Mouse (Mus musculus) heart, postnatal 10 days (tissue): ENCODE data around the gene Hipk4. TPM values are rescaled to one million over a fixed set of nuclear protein-coding genes. Genes with fewer than 3 reads are reported as not detected.
A peak's percentile ranks its signal among the peaks of the same experiment; 100 is the strongest.

Source experiments
- DNase-seq, 2 experiments: peaks; one replicate each; pipeline ENCODE4 v3.0.0; 2021
- intact Hi-C: fragments of 180-260 bp; cut with DNase I; formaldehyde crosslinking; loops from one replicate; pipeline ENCODE4 v1.15.1; 2025
- total RNA-seq, 2 experiments: library from RNA; stranded (reverse); gene quantifications; 2 replicates each; pipeline ENCODE4 v1.2.3; 2021

Hipk4 gene
- total RNA-seq, 2 experiments from 2014 or later, result 0.31 to 0.55 TPM

GRCm38 (mm10) chr7:27536618-27537017, 13.6 kb downstream of the Hipk4 start:
- DNase-seq, result no peak
- intact Hi-C loops, result no loop called here

GRCm38 (mm10) chr7:27537998-27538397, 14.9 kb downstream of the Hipk4 start:
- no peak for DNase-seq
- intact Hi-C loops, result no loop called here

DNA sequence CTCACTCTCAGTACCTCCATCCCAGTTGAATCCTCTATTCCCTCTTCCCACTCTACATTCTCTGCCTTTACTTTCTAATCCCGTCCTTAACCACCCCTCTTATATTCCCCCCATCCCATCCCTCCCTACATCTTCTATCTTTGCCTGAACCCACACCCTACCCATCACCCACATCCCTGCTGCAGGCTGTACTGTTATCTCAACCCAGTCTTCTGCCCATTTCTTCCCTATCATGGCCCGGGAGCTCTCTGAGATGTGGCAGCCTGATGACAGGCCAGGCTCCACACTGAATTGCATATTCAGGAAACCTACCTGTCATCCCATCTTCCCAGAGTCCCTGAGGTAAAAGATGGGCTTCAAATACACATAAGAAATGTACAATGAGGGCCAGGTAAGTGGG, 15.7 kb downstream of the Hipk4 start:
- intact Hi-C loops, result no loop called here

GRCm38 (mm10) chr7:27540521-27540920, 17.5 kb downstream of the Hipk4 start:
- DNase-seq, result no peak
- intact Hi-C loops, result no loop called here

More for the DNA sequence above, 15.7 kb downstream of the Hipk4 start:
- DNase-seq, result no peak

GRCm38 (mm10) chr7:27540935-27541334, 17.9 kb downstream of the Hipk4 start:
- no peak for DNase-seq

DNA sequence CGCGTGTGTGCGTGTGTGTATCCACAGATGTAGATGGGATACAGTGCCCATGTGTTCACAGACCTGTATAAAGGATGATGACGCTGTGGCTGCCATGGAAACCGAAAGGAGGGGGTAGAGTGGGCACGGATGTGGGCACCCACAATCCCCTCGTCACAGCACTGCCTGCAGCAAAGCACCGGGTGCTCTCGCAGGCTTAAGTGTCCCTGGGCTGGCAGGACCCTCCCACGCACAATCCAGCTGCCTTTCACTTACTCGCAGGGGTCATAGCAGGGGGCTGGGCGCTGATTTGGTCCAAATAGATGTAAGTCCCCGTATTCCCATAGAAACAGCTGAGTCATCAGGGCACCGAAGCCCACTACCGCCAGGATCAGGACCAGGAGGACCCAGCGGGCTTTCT, 18.4 kb downstream of the Hipk4 start:
- DNase-seq, result no peak
- intact Hi-C loops, result no loop called here

More at GRCm38 (mm10) chr7:27540935-27541334, 17.9 kb downstream of the Hipk4 start:
- intact Hi-C loops, result no loop called here

DNA sequence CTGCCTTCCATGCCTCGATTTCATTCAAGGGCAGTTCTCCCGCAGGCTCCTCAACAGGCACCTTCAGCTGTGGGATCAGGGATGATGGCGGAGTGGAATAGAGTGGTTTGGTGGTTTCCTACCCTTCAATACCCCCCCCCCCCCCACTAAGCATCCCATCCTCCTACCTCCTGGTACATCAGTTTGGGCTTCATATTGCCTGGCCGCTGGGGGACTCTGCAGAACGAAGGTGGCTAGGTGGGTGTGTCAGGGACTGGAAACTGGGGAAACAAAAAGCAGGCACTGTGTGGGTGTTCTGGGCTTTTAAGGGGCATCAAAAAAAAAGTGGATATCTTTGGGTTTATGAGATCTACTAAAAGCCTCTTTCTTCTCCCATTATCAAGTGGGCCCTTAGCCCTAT, 18.9 kb downstream of the Hipk4 start:
- no peak for DNase-seq
- intact Hi-C loops, result no loop called here

DNA sequence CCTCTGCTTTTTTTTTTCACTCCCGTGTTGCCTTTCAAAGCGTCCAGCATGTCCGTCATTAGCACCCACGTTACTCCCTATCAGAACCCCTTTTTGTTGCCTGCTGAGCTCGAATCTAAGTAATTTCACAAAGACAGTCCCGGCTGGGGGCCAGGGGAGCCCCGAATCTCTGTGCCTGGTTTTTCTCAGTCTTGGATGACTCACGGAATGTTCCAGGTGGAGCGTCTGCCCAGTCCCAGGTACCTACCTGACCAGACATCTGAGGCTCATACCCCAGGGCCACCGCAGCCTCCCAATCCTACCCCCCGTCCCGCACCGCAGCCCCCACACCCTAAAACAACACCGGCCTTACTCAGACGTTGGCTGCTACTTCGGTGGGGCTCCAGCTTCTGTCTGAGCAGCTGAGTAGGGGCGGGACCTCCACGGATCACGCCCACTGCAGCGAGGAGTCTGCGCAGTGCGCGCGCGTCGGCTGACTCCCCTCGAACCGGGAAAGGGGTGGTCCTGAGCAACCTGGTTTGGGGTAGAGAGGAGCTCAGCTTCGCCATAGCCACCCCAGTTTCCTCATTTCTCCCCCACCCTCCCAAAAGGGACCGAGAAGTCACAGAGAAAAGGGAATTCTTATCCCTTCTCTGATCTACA, 19.4 kb downstream of the Hipk4 start:
- peak; percentile 86 to 89 for DNase-seq
- intact Hi-C loops, result no loop called here

DNA sequence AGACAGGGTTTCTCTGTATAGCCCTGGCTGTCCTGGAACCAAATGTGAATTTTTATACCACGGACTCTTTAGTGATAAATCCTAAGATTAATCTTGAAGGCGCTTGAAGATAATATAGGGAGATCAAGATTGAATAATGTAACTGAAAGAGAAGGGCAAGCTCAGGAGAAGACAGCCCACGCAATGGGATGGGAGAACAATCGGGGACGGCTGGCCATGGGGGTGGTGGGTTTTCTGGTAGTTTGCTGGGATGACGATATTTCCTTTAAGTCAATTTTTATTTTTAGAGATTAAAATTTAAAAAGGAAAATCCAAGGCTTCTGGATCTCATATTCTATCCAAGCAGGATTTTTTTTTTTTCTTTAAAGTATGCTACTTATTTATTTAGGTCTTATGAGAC, 20.0 kb downstream of the Hipk4 start:
- no peak for DNase-seq
- intact Hi-C loops, result no loop called here

GRCm38 (mm10) chr7:27543851-27544250, 20.8 kb downstream of the Hipk4 start:
- intact Hi-C loops, result no loop called here
- no peak for DNase-seq

DNA sequence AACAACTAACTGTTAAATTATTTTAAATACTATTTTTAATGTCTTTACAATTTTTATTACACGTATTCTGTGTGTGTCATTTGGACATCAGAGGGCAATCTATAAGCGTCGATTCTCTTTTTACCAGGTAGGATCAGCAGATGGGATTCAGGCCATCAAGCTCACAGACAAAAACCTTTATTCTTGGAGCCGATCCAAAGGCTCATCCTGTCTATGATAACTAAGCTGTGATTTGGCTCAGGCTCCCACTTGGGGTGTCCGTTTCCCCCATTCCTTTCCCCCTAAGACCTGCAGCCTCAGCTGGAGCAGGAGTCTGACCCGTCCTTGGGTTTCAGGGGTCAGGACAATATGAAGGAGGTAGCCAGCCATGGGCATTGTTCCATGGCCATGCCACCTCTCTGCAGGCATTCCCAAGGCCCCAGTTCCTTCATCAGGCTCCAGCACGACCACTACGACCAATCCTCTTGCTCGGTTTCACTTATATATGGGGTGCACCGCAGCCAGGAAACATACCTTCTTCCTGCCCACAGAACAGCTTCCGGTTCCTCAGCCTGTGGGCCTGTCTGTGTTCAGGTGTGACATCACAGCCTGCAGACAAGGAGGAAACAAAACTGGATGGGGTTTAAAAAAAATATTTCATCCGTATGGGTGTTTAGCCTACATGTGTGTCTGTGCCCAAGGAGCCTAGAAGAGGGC, 21.8 kb downstream of the Hipk4 start:
- intact Hi-C loops, result no loop called here
- DNase-seq, result no peak

DNA sequence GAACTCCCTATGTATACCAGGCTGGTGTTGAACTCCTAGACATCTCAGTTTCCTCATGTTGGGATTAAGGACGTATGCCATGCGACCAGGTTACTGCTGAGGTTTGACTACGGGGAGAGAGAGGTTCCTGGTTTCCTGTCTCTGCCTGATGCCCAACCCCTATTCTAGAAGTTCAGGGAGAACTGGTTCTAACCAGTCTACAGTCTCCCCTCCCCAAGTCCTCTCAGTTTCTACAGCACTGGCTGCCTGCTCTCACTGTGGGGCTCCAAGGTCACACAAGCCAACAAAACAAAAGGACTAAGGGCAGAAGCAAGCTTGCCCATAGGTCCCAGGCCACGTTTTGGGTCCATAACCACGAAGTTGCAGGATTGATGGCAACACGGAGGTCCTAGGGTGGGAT, 26.5 kb downstream of the Hipk4 start:
- intact Hi-C loops, result no loop called here
- DNase-seq, result no peak

DNA sequence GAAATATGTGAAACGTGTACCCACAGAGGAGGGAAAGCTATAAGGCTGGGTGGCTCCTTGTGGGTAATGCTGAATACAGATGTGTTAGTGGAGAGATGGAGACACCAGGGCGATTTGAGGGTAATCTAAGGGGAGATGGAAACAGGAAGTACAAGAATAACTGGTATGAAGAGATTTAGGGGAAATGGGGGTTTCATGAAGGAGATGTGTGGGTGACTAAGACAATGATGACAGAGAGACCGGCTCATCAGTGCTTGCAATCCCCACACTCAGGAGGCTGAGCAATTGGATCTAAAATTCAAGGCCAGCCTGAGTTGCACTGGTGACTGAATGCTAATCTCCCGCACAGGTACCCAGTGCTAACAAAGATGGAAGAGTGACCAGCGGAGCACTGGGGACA, 29.0 kb downstream of the Hipk4 start:
- no peak for DNase-seq
- intact Hi-C loops, result no loop called here

DNA sequence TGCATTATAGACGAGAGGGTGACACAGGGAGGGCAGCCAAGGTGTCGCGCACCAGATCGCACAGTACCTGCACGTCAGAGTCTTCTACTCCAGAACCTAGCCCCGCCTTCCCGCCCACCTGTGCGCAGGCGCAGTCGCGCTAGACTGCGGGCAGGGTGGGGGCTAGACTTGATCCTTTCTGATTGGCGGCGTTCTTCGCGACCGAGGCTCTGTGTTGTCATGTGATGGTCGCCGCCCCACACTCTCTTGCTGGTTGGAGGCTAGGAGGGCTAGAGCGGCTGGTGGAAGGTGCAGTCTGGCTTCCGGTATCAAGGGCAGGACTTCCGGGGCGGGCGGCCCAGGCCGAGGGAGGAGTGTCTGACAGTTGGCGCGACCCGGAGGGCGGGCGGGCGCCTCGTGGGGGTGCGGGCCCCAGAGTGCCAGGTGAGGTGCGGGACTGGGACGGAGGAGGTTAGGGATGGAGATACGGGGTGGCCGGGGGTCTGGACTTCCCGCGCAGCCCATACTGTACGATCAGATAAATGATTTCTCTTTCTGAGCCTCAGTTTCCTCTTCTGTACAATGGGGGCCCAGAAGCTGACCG, 30.0 kb downstream of the Hipk4 start, which contains the start of the genes Pld3 and 2310022A10Rik:
Pld3 (minus strand) TSS at position 288 of the 583 bp plus-strand sequence.
2310022A10Rik (plus strand) TSS at position 303 of the 583 bp plus-strand sequence.
- intact Hi-C loops, result no loop called here
- DNase-seq, result peak; percentile 96 to 98

DNA sequence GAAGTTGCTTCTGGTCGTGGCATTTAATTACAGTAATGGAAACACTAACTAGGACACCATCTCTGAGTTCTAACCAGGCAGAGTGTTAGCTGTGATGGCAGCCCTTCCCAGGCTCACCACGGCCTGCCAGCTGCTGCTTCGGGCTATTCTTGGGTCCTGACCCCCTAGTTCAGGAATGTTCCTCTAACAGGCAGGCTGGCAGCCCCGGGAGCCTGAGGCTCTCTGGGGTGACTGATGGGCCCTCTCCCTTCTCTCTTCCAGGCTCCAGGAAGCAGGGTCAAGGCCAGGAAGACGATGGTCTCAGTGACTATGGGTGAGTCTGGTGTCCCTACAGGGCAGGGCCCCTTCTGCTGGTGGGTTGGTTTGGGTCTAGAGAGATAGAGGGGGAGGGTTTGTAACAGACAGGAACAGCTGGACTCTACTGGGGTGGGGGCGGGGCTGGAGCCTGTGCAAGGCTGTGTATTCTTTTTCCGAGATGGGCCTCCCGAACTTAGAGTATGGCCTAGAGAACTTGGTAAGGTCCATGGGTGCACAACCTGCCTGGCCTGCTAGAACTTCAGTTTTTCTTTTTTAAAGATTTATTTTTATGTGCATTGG, 37.3 kb downstream of the Hipk4 start:
- intact Hi-C loops, result no loop called here
- DNase-seq, result peak; percentile 75 to 81

GRCm38 (mm10) chr7:27560978-27561377, 37.9 kb downstream of the Hipk4 start:
- intact Hi-C loops, result no loop called here

GRCm38 (mm10) chr7:27569580-27570224, 46.6 kb downstream of the Hipk4 start:
- peak; percentile 26 to 52 for DNase-seq
- intact Hi-C loops, result no loop called here

More at GRCm38 (mm10) chr7:27560978-27561377, 37.9 kb downstream of the Hipk4 start:
- peak in 1 of 2 experiments; percentile 15 for DNase-seq

DNA sequence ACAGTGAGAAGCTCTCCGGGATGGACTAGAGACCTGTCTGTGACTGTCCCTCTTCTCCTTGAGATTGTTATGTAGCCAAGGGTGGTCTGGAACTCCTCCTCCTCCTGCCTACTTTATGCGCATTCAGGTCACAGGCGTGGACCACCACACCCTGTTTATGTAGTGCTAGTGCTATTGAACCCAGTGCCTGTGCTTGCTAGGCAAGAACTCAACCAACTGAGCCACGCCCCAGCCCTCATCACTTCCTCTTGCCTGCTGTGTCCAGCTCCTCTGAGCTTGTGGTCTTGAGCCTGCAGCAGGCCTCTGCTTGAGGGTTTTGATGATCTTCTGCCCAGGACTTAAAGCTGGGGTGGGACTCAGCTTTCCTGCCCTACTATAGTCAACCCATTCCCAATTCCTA, 49.1 kb downstream of the Hipk4 start:
- intact Hi-C loops, result no loop called here
- DNase-seq, result no peak

GRCm38 (mm10) chr7:27574124-27574880, 51.2 kb downstream of the Hipk4 start:
- DNase-seq, result no peak

DNA sequence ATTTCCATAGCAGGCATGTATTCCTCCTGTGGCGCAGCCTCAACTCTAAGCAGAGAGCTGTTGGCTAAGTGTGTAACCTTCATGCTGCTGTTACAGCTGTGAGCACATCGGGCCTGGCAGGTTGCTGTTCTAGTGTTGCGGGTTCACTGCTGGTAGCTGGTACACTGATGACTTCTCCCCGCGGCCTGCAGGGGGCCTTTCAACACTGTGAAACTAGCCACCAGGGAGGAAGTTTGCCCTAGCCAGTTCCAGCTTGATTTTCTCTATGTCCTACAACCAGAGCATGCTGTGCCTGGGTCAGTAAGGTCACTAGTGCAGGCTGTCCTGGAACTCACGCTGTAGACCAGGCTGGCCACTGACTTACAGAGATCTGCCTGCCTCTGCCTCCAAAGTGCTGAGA, 53.8 kb downstream of the Hipk4 start:
- peak; percentile 42 to 58 for DNase-seq
- intact Hi-C loops, result no loop called here

More at GRCm38 (mm10) chr7:27574124-27574880, 51.2 kb downstream of the Hipk4 start:
- intact Hi-C loops, result no loop called here
